Mouse (Mus musculus) erythroblast, embryonic 14.5 days (primary cell): ENCODE measurements around the gene Tshz2. TPM values are rescaled to one million over a fixed set of nuclear protein-coding genes. Genes with fewer than 3 reads are reported as not detected.

Source experiments
- H3K27me3 ChIP-seq: 2 replicates; pipeline ENCODE4 v1.6.1; 2012; ENCODE audit warnings: inconsistent platforms; ENCODE audit not compliant: control insufficient read depth
- H3K36me3 ChIP-seq: 2 replicates; pipeline ENCODE4 v1.6.1; 2012; ENCODE audit warnings: mild to moderate bottlenecking, inconsistent platforms; ENCODE audit not compliant: control insufficient read depth
- H3K4me1 ChIP-seq: 2 replicates; pipeline ENCODE4 v1.6.1; 2012; ENCODE audit warnings: inconsistent platforms; ENCODE audit not compliant: control insufficient read depth
- H3K4me3 ChIP-seq: replicated peaks from 2 replicates; pipeline ENCODE3; 2012; ENCODE audit warnings: moderate library complexity, mild to moderate bottlenecking, inconsistent platforms
- H3K9me3 ChIP-seq: 2 replicates; pipeline ENCODE4 v1.6.1; 2012; ENCODE audit warnings: low read length, inconsistent platforms, mixed read lengths; ENCODE audit not compliant: control insufficient read depth
- GATA1 ChIP-seq: IDR thresholded peaks from 2 replicates; pipeline ENCODE4 v1.6.1; 2012; ENCODE audit warnings: low read length, inconsistent platforms, mixed read lengths
- TAL1 ChIP-seq: IDR thresholded peaks from 3 replicates; pipeline ENCODE4 v1.6.1; 2012; ENCODE audit warnings: low read length, inconsistent platforms, mixed read lengths
- polyA plus RNA-seq: library from polyadenylated mRNA; stranded (reverse); fragments of >175 nt; gene quantifications from 2 replicates; pipeline ENCODE4 v1.2.3, GENCODE M21; 2012

Tshz2 gene
- polyA plus RNA-seq, 1 experiment, result not detected

DNA sequence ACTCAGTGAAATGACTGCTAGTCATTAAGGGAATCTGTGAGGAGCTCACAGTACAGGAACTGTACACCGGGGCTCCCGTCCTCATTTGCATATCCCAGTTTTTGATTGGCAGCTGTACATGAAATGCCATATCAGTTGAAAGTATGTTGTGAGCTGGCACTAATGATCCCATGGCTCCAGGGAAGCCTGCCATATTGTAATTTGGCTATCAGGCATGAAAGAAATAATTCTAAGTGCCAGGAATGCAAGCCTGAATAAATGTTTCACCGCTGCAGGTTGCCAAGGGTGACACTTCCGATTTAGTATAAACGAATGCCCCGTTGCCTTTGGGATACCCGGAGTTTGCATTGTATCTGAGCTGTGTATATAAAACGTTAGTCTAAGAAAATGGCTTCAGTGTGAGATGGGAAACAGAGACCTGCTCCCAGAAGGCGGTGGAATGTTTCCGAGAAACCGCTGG lies 366.1 kb downstream of the Tshz2 start:
- no peak overlapping the region for H3K4me3 ChIP-seq
- H3K36me3 ChIP-seq, result no peaks in the 10 kb centered on the region
- H3K4me1 ChIP-seq, result no peaks in the 10 kb centered on the region
- H3K9me3 ChIP-seq, result no peaks in the 10 kb centered on the region
- no peaks in the 10 kb centered on the region for H3K27me3 ChIP-seq
- no peak for TF ChIP-seq TAL1
- TF ChIP-seq GATA1, result no peak

DNA sequence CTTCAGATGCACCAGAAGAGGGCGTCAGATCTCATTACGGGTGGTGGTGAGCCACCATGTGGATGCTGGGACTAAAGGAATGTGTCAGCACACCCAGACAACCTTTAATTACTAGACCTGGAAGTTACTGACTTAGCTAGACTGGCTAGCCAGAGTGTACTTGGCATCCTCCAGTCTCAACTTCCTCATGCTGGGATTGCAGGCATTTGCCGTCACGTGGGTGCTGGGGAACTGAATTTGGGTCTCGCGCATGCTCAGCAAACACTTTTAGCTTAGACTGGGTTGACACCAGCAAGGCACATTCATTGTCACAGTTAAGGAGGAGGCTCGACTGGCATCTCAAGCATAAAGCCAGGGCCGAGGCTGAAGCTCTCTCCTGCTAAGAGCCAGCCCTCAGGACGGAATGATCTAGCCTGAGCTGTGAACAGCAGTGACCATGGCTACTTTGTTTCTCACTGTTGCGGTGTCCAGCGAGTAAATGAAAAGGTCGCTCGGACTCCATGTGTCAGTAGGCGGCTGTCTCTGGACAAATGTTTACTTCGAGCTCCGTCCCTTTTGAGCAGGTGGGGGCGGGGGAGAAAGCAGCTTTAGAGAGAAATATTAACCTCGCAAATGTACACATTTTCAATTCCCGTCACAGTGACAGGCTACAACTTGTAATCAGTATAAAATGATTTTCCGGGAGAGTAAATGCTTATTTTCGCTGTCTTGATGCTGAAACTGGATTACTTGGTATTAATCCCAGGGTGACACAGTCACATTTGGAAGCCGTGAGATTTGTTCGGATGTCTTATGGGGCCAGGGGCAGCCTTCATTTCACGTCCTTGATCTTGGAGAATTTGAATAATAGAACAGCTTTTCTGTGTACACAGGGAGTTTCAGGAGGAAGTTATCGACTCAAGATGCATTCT lies 370.0 kb downstream of the Tshz2 start:
- Histone ChIP-seq H3K27me3 (no peaks in the 10 kb centered on the region), H3K4me1 (no peaks in the 10 kb centered on the region), H3K9me3 (peaks cover 6% of the 10 kb centered on the region; the same call in 1 of the 2 replicates), H3K36me3 (no peaks in the 10 kb centered on the region), H3K4me3 (no peak overlapping the region)
- TF ChIP-seq GATA1 (no peak), TAL1 (no peak)

DNA sequence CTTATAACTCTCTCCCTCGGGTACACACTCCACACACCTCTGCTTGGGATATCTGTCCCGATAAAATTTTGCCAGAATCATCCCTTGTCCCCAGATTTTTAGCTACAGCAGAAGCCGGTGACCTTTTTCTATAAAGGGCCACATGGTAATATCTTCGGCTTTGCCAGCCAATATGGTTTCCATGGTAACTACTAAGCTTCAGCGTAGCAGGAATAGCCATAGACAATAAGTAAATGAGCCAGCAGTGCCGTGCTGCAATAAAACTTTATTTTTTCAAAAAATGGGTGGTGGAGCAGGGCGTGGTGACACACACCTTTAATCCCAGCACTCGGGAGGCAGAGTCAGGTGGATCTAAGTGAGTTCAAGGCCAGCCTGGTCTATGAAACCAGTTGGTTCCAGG lies 370.9 kb downstream of the Tshz2 start:
- no peak for TF ChIP-seq TAL1
- TF ChIP-seq GATA1, result no peak
- peaks cover 11% of the 10 kb centered on the region for H3K9me3 ChIP-seq
- H3K4me1 ChIP-seq, result no peaks in the 10 kb centered on the region
- no peak overlapping the region for H3K4me3 ChIP-seq
- no peaks in the 10 kb centered on the region for H3K36me3 ChIP-seq
- H3K27me3 ChIP-seq, result no peaks in the 10 kb centered on the region

DNA sequence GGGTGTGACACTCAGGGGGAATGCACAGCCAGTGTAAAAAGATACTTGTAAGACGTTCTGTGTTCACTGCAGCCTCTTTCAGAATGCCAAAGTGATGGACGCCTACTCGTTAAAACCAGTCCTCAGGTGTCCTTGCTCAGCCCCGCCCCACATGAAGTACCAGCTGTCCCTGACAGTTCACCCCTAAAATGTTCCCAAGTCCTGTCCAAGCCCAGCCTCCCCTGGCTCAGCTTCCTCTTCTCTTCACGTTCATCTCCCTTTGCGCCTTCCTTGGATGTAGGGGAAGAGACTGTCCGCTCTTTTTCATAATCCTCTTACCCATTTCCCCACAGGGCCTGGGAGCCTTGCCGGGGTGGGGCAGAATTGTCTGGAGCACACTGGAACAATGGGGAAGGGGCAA lies 374.0 kb downstream of the Tshz2 start:
- Histone ChIP-seq H3K27me3 (no peaks in the 10 kb centered on the region), H3K9me3 (peaks cover 14% of the 10 kb centered on the region), H3K36me3 (no peaks in the 10 kb centered on the region), H3K4me3 (no peak overlapping the region), H3K4me1 (no peaks in the 10 kb centered on the region)
- no peak for TF ChIP-seq GATA1

DNA sequence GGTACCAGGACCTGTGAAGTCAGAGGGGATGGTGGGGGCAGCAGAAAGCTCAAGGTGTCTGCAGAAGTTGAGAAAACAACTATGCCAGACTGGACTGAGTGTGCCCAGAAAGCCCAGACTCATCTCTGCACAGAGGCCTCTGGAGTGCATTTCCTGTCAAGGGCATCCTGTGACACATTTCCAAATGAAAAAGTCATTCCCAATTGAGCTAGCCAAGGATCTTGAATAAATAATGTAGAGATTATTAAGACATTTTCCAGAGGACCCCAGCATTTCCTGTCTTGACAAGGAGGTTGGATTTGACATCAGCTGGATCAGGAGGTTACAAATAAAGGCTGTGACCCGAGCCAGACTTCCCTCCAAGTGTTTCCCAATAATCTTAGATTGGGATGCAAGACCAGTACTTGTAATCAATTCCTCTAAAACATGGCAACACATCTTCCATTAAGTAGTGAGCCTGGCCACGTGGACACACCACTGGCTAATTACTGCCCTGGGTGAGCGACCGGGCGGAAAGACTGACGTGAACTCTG lies 374.7 kb downstream of the Tshz2 start:
- Histone ChIP-seq H3K4me3 (no peak overlapping the region), H3K4me1 (no peaks in the 10 kb centered on the region), H3K36me3 (no peaks in the 10 kb centered on the region), H3K9me3 (peaks cover 14% of the 10 kb centered on the region), H3K27me3 (no peaks in the 10 kb centered on the region)
- TF ChIP-seq TAL1 (no peak), GATA1 (no peak)

DNA sequence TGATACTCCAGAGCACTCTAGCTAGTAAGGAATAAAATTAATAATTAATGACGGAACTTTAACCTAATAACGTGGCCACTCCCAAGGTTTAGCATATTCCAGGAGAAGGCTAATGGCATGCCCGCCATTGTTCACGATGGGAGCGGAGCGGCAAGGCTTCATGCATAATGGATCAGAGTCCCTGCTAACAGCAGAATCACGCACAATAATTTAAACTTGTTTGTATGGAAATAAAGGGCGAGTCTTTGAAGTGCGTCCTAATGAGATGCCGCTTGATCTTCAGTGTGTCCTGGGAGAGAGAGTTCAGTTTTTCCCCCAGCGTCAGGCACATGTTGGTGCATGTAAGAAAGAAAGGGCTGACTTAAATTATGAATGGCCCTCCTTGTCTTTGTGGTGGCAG lies 376.9 kb downstream of the Tshz2 start:
- Histone ChIP-seq H3K9me3 (peaks cover 16% of the 10 kb centered on the region), H3K4me3 (no peak overlapping the region), H3K36me3 (no peaks in the 10 kb centered on the region), H3K27me3 (no peaks in the 10 kb centered on the region), H3K4me1 (no peaks in the 10 kb centered on the region)
- TF ChIP-seq GATA1, result no peak
- TF ChIP-seq TAL1, result no peak

DNA sequence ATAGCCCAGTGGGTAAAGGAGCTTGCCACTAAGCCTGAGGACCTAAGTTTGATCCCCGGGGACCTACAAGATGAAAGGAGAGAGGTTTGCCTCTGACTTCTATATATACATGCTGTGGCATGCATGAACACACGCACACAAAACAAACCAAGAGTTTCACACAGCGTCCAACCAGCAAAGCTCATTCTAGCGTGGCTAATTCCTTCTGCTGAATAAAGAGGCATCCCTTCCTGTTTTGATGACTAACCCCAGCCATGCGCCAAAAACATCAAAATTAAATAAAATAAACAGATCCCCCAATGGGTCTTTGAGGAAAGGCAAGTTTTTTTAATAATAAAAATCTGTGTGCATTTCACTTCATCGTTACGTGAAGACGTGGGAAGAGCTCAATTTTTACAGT lies 379.0 kb downstream of the Tshz2 start:
- TF ChIP-seq TAL1 (no peak), GATA1 (no peak)
- Histone ChIP-seq H3K27me3 (no peaks in the 10 kb centered on the region), H3K9me3 (peaks cover 20% of the 10 kb centered on the region)

DNA sequence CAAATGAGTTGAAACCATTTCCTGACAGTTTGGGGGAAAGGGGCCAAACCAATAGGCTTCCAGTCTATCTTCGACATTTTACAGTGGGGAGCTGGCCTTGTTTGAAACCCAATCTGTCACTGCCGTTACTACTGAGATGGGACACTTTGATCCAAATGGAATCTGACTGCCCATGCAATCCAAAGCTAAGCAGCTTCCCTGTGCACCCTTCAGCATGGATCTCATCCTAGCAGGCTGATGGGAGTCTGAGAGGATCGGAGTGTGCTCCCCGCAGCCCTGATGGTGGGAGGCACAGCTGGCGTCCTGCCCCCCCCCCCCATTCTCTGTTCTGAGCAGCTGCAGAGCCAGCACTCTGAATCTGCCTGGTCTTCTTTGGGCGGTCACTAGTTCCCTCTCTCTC lies 384.5 kb downstream of the Tshz2 start:
- H3K9me3 ChIP-seq, result peaks cover 11% of the 10 kb centered on the region; the same call in 1 of the 2 replicates
- no peak for TF ChIP-seq GATA1
- TF ChIP-seq TAL1, result no peak
- H3K4me1 ChIP-seq, result no peaks in the 10 kb centered on the region
- no peaks in the 10 kb centered on the region for H3K36me3 ChIP-seq
- no peak overlapping the region for H3K4me3 ChIP-seq
- H3K27me3 ChIP-seq, result no peaks in the 10 kb centered on the region

More for the DNA sequence above, 379.0 kb downstream of the Tshz2 start:
- Histone ChIP-seq H3K4me3 (no peak overlapping the region), H3K36me3 (no peaks in the 10 kb centered on the region), H3K4me1 (no peaks in the 10 kb centered on the region)

DNA sequence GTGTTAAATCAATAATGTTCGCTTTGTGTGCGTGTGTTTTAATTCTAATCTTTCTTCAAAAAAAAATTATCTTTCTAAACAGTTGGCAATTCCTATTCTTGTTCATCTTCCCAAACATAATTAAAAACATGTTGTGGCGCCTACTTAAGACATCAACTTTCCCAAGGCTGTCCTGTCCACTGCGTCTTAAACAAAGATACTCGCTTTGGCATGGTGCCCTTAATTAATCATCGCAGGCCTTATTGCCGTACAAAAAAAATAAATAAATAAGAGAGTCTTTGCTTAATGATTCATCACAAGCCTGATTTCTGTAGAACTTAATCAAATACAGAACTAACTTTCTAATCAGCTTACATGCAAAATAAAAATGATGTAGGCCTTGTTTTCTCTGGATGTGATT lies 385.1 kb downstream of the Tshz2 start:
- Histone ChIP-seq H3K4me3 (no peak overlapping the region), H3K36me3 (no peaks in the 10 kb centered on the region), H3K27me3 (no peaks in the 10 kb centered on the region), H3K9me3 (peaks cover 11% of the 10 kb centered on the region; the same call in 1 of the 2 replicates), H3K4me1 (no peaks in the 10 kb centered on the region)
- TF ChIP-seq TAL1, result no peak
- TF ChIP-seq GATA1, result no peak
